Mouse (Mus musculus) lung, adult 2 months (tissue): ENCODE measurements around the gene Sorbs1.
A peak's percentile ranks its signal among the peaks of the same experiment; 100 is the strongest.

Experiments used
- CTCF ChIP-seq: fragments of 200-500 bp; IDR thresholded peaks from 2 replicates; pipeline ENCODE4 v1.5.1; 2011; ENCODE audit warnings: mild to moderate bottlenecking, low read length, control low read depth; ENCODE audit not compliant: insufficient read depth
- POLR2A ChIP-seq: fragments of 200-500 bp; IDR thresholded peaks from 2 replicates; pipeline ENCODE4 v1.6.1; 2011; ENCODE audit warnings: low read depth, mild to moderate bottlenecking, control low read depth, low read length, borderline replicate concordance; ENCODE audit errors: extremely low read depth

GRCm38 (mm10) chr19:40544856-40545255, 31.3 kb upstream of the Sorbs1 start:
- no peak for TF ChIP-seq POLR2A
- TF ChIP-seq CTCF, result peak; percentile 99
